Mouse (Mus musculus) macrophage (primary cell): ENCODE measurements at regions not wholly inside any gene's neighbourhood (a gene's known extent, or its start where the extent isn't known, plus 50 kb on each side); places are given as distances from the start of the nearest gene placed in this dataset.
"Not testable (repeated sequence)": the region's sequence is repeated elsewhere in the genome, so short reads cannot be mapped to it uniquely, and the experiment has no call there.

Experiments used
- H3K27ac ChIP-seq: fragments of 350-480 bp; formaldehyde crosslinking; 2 replicates; pipeline ENCODE4 v1.9.0; 2021
- H3K36me3 ChIP-seq: fragments of 350-480 bp; formaldehyde crosslinking; 2 replicates; pipeline ENCODE4 v1.9.0; 2021; ENCODE audit errors: inconsistent target
- H3K4me3 ChIP-seq: fragments of 350-480 bp; formaldehyde crosslinking; 2 replicates; pipeline ENCODE4 v1.9.0; 2021; ENCODE audit errors: inconsistent target
- H3K79me2 ChIP-seq: fragments of 350-480 bp; formaldehyde crosslinking; 2 replicates; pipeline ENCODE4 v1.9.0; 2021; ENCODE audit errors: inconsistent target
- WGBS: methylation state at CpG from one replicate; pipeline ENCODE4 v1.1.7; 2026; ENCODE audit warnings: inconsistent platforms; ENCODE audit not compliant: missing documents; 5-methylcytosine and 5-hydroxymethylcytosine counted together

DNA sequence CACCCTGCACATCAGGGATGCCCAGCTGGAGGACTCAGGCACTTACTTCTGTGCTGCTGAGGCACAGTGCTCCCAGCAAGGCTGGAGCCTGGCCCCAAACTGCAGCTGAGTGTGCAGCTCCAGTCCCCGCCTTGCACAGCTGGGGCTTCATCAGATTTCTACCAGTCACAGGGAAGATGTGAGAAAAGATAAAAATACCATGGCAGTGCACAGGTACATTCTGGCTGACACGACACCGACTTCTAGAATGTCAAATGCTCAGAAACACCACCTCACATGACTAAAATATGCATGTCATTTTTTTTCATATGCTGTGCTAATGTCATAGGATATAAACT is 495.7 kb upstream of the Olfr1507 start:
- H3K79me2 ChIP-seq, H3K4me3 ChIP-seq, H3K36me3 ChIP-seq, H3K27ac ChIP-seq: not testable (repeated sequence)
- WGBS: no CpG with 5 or more reads among the region's 3 CpGs

DNA sequence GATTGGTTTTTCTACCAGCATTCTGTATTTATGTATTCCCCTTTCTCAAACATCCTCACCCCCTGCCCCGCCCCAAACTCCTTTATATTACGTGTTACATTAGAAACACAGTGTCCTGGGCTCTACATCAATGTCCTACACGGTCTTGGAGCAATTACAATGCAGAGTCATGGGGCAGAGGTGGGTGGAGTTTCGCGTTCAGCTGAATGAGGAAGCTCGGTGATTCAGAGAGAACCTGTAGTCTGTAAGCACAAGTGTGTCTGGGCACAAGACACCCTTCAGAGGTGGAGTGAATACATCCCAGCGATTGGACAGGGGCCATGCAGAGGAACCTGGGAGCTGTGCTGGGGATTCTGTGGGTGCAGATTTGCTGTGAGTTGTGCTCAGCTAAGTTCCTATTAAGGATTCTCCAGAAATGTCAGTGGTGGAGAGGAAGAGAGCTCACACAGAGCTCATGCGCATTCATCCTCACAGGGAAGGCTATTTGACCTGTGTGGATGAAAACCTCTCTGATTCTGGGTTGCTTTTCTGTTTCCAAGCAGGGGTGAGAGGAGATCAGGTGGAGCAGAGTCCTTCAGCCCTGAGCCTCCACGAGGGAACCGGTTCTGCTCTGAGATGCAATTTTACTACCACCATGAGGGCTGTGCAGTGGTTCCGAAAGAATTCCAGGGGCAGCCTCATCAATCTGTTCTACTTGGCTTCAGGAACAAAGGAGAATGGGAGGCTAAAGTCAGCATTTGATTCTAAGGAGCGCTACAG is 495.2 kb upstream of the Olfr1507 start:
- not testable (repeated sequence) for H3K36me3 ChIP-seq, H3K4me3 ChIP-seq, H3K27ac ChIP-seq, H3K79me2 ChIP-seq
- WGBS: no CpG with 5 or more reads among the region's 12 CpGs

DNA sequence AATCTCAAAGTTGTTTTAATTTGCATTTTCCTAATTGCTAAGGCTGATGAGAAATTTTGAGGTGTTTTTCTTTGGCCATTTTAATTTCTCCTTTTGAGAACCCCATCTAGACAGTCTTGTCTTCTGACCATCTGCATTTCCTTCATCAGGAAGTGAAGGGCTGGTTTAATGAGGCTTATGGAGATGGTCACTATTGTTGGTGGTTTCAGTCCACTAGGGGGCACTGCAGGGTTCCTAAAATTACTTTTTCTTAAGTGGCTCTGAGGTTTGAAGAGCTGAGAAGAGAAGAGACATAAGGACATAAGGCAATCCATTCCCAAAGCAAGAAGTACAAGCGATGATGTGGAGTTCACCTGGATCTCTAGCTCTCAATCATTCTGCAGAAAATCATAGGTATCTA is 494.4 kb upstream of the Olfr1507 start:
- 83% methylated on average over 1 of the region's 1 CpGs for WGBS
- H3K36me3 ChIP-seq, H3K79me2 ChIP-seq, H3K4me3 ChIP-seq, H3K27ac ChIP-seq: not testable (repeated sequence)

DNA sequence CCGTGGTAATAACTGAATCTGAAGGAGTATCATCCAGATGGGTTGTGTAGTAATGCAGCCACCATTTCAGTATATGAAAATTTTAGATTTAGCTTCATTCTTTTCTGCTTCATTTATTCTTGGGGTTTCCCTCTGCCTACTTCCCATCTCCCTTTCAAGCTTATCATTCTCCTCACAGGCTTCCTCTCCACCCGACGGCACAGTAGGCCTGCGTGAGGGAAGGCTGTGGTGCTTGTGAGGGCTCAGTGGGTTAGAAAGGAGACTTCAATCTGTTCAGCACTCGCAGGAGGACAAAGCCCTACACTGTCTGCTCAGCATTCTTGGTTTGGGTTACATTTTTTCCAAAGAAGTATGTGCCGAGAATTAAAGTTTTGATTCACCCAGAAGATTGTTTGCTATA is 493.0 kb upstream of the Olfr1507 start:
- WGBS: no CpG with 5 or more reads among the region's 6 CpGs
- H3K36me3 ChIP-seq, H3K79me2 ChIP-seq, H3K4me3 ChIP-seq, H3K27ac ChIP-seq: not testable (repeated sequence)

DNA sequence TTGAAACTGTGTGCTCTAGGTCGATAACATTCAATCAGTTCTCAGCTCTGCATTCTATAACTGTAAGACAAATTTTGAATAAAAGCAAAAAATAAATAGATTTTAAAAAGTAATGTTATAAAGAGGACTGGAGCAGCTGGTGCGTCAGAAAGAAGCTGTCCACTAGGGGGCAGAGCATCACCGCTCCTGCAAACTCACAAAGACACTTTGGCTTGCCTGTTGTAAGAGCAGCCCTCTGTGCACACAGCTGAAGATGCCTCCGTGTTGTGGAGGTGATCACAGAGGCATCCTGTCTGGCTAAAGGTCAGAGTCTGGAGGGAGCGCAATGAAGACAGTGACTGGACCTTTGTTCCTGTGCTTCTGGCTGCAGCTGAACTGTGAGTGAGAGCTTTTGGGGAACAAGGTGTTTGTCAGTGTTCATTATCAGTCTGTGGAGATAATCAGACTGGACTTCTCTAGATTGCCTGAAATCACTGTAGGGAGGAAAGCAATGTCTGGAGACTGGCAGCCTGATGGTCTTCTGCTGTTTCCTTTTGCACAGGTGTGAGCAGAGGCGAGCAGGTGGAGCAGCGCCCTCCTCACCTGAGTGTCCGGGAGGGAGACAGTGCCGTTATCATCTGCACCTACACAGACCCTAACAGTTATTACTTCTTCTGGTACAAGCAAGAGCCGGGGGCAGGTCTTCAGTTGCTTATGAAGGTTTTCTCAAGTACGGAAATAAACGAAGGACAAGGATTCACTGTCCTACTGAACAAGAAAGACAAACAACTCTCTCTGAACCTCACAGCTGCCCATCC is 476.9 kb upstream of the Olfr1507 start:
- WGBS: no CpG with 5 or more reads among the region's 12 CpGs
- not testable (repeated sequence) for H3K36me3 ChIP-seq, H3K79me2 ChIP-seq, H3K27ac ChIP-seq, H3K4me3 ChIP-seq

DNA sequence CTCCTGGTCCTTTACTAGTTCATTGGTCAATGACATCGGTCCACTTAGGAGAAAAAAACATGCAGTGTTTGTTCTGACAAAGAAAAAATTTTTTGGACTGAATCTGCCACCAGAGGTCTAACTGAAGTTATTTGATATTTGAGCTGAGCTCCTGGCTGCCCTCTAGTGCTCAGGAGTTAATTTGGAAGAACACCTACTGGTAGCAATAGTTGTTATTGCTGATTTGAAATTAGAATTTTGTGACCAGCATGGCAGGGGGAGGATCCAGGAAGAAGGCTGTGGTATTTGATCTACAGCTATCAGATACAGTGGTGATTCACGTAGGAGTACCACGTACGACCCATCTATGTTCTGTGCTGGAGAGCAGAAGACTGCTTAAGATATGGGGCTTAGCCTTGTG is 466.6 kb upstream of the Olfr1507 start:
- H3K79me2 ChIP-seq: not testable (repeated sequence)
- no CpG with 5 or more reads among the region's 4 CpGs for WGBS

DNA sequence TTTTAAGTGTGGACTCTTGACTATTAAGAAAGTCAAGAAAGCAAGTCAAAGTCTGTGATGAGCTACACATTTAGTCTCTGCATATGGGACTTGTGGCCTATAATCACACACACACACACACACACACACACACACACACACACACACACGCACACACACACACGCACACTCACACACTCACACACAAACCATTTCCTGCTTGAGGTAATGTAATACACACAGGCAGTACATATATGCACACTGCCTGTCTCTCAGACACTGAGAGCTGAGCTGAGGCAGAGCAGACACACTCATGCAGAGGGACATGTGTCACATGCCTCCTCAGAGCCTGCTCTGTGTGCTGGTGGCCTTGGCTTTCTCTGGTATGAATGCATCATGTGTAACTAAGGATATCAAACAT is 461.0 kb upstream of the Olfr1507 start:
- H3K79me2 ChIP-seq, H3K4me3 ChIP-seq, H3K27ac ChIP-seq, H3K36me3 ChIP-seq: not testable (repeated sequence)
- WGBS: no CpG with 5 or more reads among the region's 2 CpGs

More for the DNA sequence above, 466.6 kb upstream of the Olfr1507 start:
- not testable (repeated sequence) for H3K4me3 ChIP-seq, H3K27ac ChIP-seq, H3K36me3 ChIP-seq

DNA sequence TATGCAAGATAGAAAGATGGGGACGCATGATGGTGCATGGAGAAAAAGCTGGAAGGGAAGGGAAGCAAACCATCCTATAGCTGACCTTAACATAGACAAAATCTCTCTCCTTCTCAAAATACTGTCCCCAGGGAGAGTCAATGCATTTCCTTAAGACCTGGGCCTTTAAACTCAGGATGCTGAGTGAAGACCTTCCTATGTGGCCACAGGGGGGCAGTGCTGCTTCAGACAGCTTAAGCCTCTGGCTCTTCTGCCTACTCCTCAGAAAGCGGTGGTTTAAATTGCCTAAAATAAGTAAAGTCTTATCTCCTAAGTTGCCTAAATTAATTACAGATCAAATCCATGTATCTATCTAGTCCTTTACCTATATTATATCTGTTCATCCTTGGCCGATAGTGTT is 449.4 kb upstream of the Olfr1507 start:
- H3K27ac ChIP-seq, H3K36me3 ChIP-seq, H3K79me2 ChIP-seq, H3K4me3 ChIP-seq: not testable (repeated sequence)
- no CpG with 5 or more reads among the region's 3 CpGs for WGBS

DNA sequence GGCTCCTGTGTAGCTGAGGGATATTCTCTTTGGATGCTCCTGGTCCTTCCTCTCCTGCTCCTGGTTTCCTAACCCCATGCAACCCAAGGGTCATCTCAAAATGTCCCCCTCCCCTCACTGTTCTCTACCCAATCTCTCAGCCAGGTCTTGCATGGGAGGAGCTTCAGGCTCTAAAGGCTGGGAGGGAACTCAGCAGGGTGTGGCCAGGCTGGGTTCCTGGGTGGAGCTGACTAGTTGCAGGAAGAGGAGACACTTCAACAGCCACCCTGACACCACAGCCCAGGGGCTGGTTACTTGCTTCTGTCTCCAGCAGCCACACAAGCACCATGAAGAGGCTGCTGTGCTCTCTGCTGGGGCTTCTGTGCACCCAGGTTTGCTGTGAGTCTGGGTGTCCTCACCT is 446.9 kb upstream of the Olfr1507 start:
- not testable (repeated sequence) for H3K4me3 ChIP-seq, H3K79me2 ChIP-seq, H3K27ac ChIP-seq, H3K36me3 ChIP-seq

DNA sequence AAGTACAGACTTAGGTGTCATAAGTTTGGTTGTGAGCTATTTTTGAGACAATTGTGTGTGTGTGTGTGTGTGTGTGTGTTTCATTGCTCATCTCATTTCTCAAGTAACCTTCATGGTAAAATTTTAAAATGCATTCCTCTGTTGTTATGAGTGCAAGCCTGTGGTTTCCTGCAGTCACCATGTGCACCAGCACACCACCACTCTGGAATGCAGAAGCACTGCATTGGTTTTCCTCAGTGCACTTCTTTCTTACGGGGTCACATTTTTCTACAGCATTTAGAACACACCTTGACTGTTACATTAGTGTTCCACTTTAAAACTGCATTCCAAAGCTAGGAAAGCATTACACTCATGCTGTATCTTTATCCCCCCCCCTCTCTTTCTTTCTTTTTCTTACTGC is 446.2 kb upstream of the Olfr1507 start:
- no CpG with 5 or more reads among the region's 1 CpGs for WGBS
- not testable (repeated sequence) for H3K79me2 ChIP-seq

DNA sequence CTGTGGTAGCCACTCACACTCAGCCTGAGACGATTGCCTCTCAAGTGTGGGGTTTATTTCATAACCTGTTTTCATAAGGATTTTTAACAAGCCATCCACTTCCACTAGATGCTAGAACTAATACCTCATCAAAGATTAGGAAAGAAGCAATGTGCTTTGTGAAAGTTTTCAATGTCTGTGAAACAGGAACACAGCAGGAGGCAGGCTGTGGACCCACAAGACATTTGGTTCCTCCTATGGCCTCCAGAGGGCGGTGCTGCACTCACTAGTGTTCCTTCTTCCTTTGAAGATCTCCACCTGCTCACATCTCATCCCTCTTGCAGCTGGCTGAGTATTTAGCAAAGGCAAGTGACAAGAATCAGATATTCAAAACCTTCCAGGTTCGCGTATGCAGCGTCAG is 424.6 kb upstream of the Olfr1507 start:
- not testable (repeated sequence) for H3K36me3 ChIP-seq, H3K79me2 ChIP-seq, H3K27ac ChIP-seq, H3K4me3 ChIP-seq
- no CpG with 5 or more reads among the region's 5 CpGs for WGBS

More for the DNA sequence above, 446.2 kb upstream of the Olfr1507 start:
- H3K4me3 ChIP-seq, H3K36me3 ChIP-seq, H3K27ac ChIP-seq: not testable (repeated sequence)

DNA sequence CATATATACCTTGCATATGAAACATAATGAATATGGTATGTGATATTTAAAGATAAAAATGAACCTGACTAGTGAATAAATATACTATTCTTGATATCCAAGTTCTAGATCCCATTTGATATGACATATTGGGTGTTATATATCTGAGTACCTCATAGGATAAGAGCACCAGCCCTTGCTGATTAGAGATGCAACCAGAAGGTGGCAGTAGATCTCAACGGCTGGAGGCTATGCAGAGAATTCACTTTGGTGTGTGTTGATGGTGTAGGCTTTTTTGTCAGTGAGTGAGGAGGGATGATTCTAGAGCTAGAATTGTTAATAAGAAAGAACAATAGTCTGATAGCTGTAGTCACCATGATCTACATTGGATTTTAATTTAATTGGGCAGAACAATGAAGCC is 418.3 kb upstream of the Olfr1507 start:
- not testable (repeated sequence) for H3K27ac ChIP-seq, H3K4me3 ChIP-seq, H3K79me2 ChIP-seq, H3K36me3 ChIP-seq
- no CpG with 5 or more reads among the region's 1 CpGs for WGBS

DNA sequence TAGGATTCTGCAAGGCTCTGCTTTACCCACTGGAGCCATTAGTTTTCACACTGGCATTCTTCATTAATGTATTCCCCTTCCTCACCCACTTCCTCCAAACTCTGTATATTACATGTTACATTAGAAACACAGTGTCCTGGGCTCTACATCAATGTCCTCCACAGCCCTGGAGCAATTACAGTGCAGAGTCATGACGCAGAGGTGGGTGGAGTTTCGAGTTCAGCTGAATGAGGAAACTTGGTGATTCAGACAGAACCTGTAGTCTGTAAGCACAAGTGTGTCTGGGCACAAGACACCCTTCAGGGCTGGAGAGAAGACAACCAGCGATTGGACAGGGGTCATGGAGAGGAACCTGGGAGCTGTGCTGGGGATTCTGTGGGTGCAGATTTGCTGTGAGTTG is 404.1 kb upstream of the Olfr1507 start:
- not testable (repeated sequence) for H3K79me2 ChIP-seq, H3K4me3 ChIP-seq, H3K27ac ChIP-seq, H3K36me3 ChIP-seq
- no CpG with 5 or more reads among the region's 3 CpGs for WGBS

DNA sequence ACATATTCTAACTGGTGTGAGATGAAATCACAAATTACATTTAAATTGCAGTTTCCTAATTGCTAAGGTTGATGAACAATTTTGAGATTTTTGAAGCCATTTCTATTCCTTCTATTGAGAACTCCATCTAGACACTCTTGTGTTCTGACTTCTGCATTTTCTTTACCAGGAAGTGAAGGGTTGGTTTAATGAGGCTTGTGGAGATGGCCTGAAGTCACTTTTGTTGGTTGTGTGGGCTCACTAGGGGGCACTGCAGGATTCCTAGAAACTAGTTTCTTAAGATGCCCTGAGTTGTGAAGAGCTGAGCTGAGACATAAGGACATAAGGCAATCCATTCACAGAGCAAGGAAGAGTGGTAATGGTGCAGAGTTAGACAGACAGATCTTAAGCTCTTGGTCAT is 402.8 kb upstream of the Olfr1507 start:
- H3K36me3 ChIP-seq: not testable (repeated sequence)

DNA sequence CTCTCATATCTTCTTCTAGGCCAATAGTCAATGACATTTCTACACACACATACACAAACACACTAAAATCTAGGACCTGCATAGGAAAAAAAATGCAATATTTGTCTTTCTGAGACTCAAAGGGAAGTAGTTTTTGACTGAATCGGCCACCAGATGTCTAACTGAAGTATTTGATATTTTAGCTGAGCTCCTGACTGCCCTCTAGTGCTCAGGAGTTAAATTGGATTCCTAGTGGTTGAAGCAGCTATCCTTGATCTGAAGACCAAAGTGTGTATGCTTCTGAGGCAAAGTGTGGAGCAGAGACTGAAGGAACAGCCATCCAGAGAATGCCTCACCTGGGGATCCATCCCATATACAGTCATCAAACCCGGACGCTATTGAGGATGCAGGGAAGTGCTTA is 384.4 kb upstream of the Olfr1507 start:
- H3K79me2 ChIP-seq, H3K36me3 ChIP-seq, H3K4me3 ChIP-seq, H3K27ac ChIP-seq: not testable (repeated sequence)
- no CpG with 5 or more reads among the region's 3 CpGs for WGBS

More for the DNA sequence above, 402.8 kb upstream of the Olfr1507 start:
- not testable (repeated sequence) for H3K4me3 ChIP-seq, H3K79me2 ChIP-seq, H3K27ac ChIP-seq

DNA sequence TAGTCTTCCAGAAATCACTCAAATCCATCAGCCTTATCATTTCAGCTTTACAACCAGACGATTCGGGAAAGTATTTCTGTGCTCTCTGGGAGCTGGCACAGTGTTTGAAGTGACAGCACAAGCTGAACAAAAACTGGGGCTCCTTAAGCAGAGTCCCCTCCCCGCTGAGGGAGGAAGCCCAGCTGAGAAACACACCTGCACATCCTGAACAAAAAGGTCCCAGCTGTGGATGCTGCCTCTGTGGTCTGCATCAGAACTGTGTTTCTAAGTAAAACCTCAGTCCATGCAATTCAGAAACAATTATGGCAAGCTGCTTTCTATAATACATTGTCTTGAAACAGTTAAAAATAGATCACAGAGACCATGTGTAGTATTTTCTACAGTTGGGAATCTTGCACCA is 368.3 kb upstream of the Olfr1507 start:
- not testable (repeated sequence) for H3K27ac ChIP-seq, H3K36me3 ChIP-seq, H3K4me3 ChIP-seq, H3K79me2 ChIP-seq
- no CpG with 5 or more reads among the region's 3 CpGs for WGBS
